Mouse (Mus musculus) embryonic facial prominence, embryonic 12.5 days (tissue): ENCODE data around the gene Rtkn. TPM values are rescaled to one million over a fixed set of nuclear protein-coding genes. Genes with fewer than 3 reads are reported as not detected.

Experiments
- ATAC-seq: fragments of 200-750 bp; cut with Nextera tagmentation; 2 replicates; pipeline ENCODE4 v1.8.0; 2017; ENCODE audit not compliant: insufficient number of reproducible peaks, insufficient read depth, low FRiP score, low TSS enrichment
- H3K27ac ChIP-seq: fragments of 300-500 bp; sonication (generic); 2 replicates; pipeline ENCODE4 v1.5.1; 2016; ENCODE audit warnings: mild to moderate bottlenecking
- H3K27me3 ChIP-seq: fragments of 300-500 bp; sonication (generic); 2 replicates; pipeline ENCODE4 v1.6.1; 2016; ENCODE audit warnings: mild to moderate bottlenecking, moderate library complexity
- H3K36me3 ChIP-seq: fragments of 300-500 bp; sonication (generic); 2 replicates; pipeline ENCODE4 v1.6.1; 2016; ENCODE audit warnings: mild to moderate bottlenecking
- H3K4me1 ChIP-seq: fragments of 300-500 bp; sonication (generic); 2 replicates; pipeline ENCODE4 v1.6.1; 2016
- H3K4me2 ChIP-seq: fragments of 300-500 bp; sonication (generic); replicated peaks from 2 replicates; pipeline ENCODE4 v1.6.1; 2016; ENCODE audit warnings: mild to moderate bottlenecking, moderate library complexity
- H3K4me3 ChIP-seq: fragments of 300-500 bp; sonication (generic); 2 replicates; pipeline ENCODE4 v1.5.1; 2016; ENCODE audit warnings: mild to moderate bottlenecking
- H3K9ac ChIP-seq: fragments of 300-500 bp; sonication (generic); 2 replicates; pipeline ENCODE4 v1.6.1; 2016; ENCODE audit warnings: mild to moderate bottlenecking, moderate library complexity
- H3K9me3 ChIP-seq: fragments of 300-500 bp; sonication (generic); 2 replicates; pipeline ENCODE4 v1.6.1; 2016; ENCODE audit warnings: mild to moderate bottlenecking, moderate library complexity
- WGBS: fragments of 180-500 bp; shearing (Covaris S2); methylation state at CpG from one replicate; pipeline ENCODE4 v1.1.7; 2016; 5-methylcytosine and 5-hydroxymethylcytosine counted together
- polyA plus RNA-seq: library from polyadenylated mRNA; unstranded; fragments of >200 nt; fragmentation: Nextera tagmentation; extraction: Ambion mirVana; gene quantifications from 2 replicates; pipeline ENCODE4 v1.2.1, GENCODE M21; 2016

Gene Rtkn
- polyA plus RNA-seq, 1 experiment from 2014 or later, result 54.6 TPM

DNA sequence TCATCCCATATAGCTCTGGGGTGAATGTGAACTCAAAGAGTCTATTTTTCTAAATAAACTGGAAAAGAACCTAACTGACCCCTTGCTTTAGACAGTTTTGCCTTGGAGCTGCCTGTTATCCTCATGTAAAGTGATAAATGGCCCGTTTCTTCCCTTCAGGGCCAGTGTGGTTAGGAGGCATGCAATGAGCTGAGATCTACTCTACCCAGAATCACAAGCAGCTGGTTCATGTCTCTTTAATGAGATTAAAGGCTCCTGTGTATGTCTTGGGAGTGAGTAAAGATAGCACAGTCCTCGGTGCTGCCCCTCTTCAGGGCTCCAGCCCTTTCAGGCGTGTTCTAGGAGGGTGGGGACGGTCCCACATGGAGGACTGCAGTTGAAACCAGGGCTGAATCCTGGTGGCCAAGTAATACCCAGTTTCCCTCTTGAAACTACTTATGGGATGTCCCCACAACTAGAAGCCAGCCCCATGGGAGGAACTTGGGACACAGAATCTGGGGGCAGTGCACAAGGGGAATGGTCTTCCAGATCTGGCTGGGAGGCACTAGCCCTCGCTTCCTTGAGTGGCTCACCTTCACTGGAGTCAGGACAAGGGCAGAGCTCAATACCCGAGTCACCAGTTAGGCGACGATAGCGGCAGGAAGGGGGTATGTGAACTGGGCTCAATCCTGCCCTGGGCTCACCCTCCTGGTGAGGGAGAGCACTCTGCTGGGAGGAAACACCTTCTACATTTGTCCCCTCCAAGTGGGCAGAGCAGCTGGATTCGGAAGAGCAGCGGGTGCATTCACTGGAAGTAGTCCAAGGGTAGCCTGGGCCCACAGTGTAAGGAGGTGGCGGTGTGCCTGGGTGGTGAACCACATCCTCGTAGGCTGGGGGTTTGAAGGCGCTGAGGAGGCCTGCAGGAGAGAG lies 16.2 kb upstream of the Rtkn start:
- no peak for ATAC-seq
- Histone ChIP-seq H3K4me1 (peaks cover 39% of the 10 kb centered on the region), H3K27me3 (no peaks in the 10 kb centered on the region), H3K9ac (peak overlapping the region; percentile 24; the same call in 1 of the 2 replicates), H3K9me3 (no peaks in the 10 kb centered on the region), H3K4me2 (peak overlapping the region; percentile 85), H3K4me3 (0 out of 2 replicates have a peak overlapping the region, but pooled peaks have one; percentile 66), H3K36me3 (peaks cover 33% of the 10 kb centered on the region), H3K27ac (peak overlapping the region; percentile 87; the same call in 1 of the 2 replicates)
- WGBS, result 85% methylated on average over 14 of the region's 14 CpGs

DNA sequence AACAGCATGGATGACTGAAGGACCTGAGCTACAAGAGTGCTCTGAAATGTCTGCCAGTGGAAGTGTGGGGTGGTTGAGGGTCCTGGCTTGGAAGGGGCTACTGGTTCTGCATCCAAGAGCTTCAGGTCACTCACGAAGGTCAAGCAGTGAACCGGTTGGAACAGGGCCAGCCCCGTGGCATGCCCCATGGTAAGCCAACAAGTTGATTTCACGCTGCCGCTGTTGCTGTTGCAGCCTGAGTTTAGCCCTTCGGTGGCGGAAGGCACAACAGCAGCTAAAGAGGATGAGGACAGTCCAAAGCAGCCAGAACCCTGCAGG lies 15.6 kb upstream of the Rtkn start:
- H3K27ac ChIP-seq, result 0 out of 2 replicates have a peak overlapping the region, but pooled peaks have one; percentile 87

DNA sequence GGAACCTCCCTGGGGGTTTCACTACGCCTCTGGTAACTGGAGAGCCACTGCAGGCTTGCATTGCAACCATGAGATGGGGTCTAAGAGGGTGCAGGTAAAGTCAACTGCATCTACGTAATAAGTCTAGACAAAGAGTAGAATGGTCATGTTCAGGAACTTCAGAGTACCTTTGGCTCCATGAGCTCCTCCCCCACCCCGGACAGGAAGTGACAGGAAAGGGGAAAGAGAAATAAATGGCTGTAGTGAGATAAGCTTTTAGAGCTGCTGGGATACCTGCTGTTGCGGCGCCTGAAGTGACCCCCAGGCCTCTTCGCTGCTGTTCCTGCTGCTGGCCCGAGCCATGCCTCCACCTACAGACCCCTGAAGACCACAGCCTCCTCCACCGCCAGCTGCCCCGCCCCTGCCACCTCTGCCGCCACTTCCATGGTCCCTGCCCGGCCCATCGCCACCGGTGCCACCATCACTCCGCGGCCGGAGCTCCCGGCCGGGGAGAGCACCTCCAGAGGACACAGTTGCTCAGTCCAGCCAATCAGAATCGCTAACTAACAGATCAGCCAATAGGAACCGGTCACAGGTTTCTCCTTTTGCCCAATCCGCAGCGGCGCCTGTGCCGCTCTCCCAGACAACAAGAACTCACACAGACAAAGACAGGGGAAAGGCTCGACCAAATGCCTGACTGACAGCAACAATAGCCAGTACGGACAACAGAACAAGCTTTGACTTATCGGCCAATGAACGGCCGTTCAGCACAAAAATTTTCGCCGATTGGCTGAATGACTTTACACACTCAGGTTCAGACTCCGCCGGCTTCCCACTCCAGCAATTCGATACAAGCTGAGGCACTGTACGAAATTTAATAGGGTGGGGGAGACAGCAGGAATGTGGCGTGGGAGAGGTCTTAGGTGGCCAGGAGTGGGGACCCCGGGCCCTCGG lies 14.1 kb upstream of the Rtkn start, which contains the start of gene Wbp1:
TSS of gene Wbp1 (minus strand) at position 630 of the 933 bp plus-strand sequence.
- H3K4me1 ChIP-seq, result peaks cover 42% of the 10 kb centered on the region
- H3K27ac ChIP-seq, result peak within 1 kb of the TSS; percentile 100
- peak within 1 kb of the TSS; percentile 92 for H3K9ac ChIP-seq
- H3K4me3 ChIP-seq, result peak within 1 kb of the TSS; percentile 66
- WGBS, result under 1% methylated on average over 37 of the region's 38 CpGs
- peak; percentile 96 for ATAC-seq
- H3K36me3 ChIP-seq, result peaks cover 33% of the 10 kb centered on the region
- no peaks in the 10 kb centered on the region for H3K27me3 ChIP-seq
- no peaks in the 10 kb centered on the region for H3K9me3 ChIP-seq
- peak within 1 kb of the TSS; percentile 85 for H3K4me2 ChIP-seq

More for the DNA sequence above, 15.6 kb upstream of the Rtkn start:
- Histone ChIP-seq H3K36me3 (peaks cover 33% of the 10 kb centered on the region), H3K4me2 (peak overlapping the region; percentile 85), H3K4me1 (peaks cover 42% of the 10 kb centered on the region), H3K27me3 (no peaks in the 10 kb centered on the region), H3K4me3 (peak overlapping the region; percentile 66), H3K9ac (peak overlapping the region; percentile 77), H3K9me3 (no peaks in the 10 kb centered on the region)
- WGBS, result 75% methylated on average over 7 of the region's 7 CpGs
- no peak for ATAC-seq

DNA sequence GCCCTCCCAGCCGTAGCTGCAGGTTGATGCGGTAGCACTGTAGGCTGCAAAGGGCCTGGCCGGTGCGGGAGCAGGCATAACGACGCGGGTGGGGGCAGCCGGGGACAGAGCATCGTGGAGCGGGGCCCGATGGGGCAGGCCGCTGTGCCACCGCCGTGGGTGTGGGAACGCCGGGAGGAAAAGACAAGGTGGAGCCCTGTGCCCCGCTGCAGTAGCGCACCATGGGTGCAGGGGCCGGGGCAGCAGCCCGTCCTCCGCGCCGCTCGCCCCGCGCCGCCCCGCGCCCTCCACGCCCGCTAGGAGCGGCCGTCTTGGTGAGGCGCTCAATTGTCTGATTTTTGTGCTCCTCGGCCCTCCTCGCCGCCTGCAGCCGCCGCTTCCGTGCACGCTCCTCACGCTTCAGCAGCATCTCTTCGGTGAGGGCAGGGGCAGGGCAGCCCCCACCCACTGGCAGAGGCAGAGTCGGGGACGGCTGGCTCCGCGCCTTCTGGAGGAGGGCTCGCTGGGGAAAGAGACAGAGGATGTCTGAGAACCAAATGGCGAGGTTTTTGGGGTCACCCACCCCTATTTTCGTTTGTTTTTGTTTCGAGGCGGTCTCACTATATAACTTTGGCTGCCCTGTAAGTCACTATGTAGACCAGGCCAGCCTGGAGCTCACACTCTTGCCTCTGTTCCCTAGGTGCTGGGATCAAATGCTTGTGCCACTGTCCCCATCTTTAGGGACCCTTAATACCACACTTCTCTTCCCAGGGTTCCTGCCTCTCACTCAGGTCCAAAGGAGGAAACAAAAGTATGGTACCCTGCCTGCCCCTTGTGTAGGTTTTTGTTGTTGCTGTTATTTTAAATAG lies 13.2 kb upstream of the Rtkn start:
- no peak for ATAC-seq
- peak overlapping the region; percentile 100 for H3K27ac ChIP-seq
- no peaks in the 10 kb centered on the region for H3K27me3 ChIP-seq
- H3K4me3 ChIP-seq, result peak overlapping the region; percentile 66
- peaks cover 36% of the 10 kb centered on the region for H3K4me1 ChIP-seq
- H3K9ac ChIP-seq, result peak overlapping the region; percentile 92
- H3K4me2 ChIP-seq, result peak overlapping the region; percentile 85
- no peaks in the 10 kb centered on the region for H3K9me3 ChIP-seq
- peaks cover 28% of the 10 kb centered on the region for H3K36me3 ChIP-seq
- whole genome bisulfite sequencing, result under 1% methylated on average over 52 of the region's 52 CpGs

DNA sequence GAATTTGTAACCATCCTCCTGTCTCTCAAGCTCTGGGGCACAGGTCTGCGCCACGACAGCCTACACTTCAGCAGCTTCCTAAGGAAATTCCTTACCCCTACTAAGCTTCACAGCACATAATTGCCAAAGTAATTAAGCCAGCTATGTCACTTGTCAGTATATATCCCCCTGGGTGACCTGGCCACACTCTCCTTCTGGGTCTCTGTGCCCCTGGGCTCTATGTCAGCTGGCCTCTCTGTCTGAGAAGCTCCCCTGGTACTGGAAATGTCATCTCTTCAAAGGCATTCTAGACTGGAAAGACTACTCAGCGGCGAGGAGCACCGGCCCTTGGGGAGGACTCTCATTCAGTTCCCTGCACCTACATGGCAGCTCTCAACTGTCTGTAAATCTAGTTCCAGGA lies 12.3 kb upstream of the Rtkn start:
- no peak for ATAC-seq

DNA sequence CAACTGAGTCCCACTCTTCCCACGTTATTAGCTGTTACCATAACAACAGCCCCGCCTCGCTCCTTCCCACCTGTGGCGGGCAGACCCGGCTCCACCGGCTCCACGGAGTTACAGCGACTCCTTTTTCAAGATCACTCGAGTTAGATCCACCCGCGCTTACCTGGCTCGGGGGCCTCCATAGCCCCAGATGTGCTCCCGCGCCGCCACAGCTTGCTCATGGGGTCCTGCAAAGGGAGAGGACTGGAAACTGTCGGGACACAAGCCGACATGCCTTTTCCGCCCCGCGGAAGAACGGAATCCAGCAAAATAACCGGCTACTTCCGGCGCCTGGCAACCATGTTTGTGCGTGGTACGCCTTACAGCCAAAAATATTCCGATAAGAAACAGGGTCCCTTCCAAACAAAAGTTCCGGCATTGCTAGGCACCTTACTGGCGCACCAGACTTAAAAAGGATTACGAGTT lies 10.4 kb upstream of the Rtkn start:
- peak overlapping the region; percentile 70 for H3K27ac ChIP-seq
- 0 out of 2 replicates have a peak, but pooled peaks cover under 1% of the 10 kb centered on the region for H3K36me3 ChIP-seq
- peak overlapping the region; percentile 90 for H3K4me2 ChIP-seq
- H3K9me3 ChIP-seq, result no peaks in the 10 kb centered on the region
- peak overlapping the region; percentile 73 for H3K4me3 ChIP-seq
- ATAC-seq, result no peak
- peaks cover 30% of the 10 kb centered on the region for H3K4me1 ChIP-seq
- WGBS, result under 1% methylated on average over 30 of the region's 30 CpGs
- H3K9ac ChIP-seq, result peak overlapping the region; percentile 69
- no peaks in the 10 kb centered on the region for H3K27me3 ChIP-seq

More for the DNA sequence above, 12.3 kb upstream of the Rtkn start:
- Histone ChIP-seq H3K36me3 (peaks cover 19% of the 10 kb centered on the region), H3K27ac (peak overlapping the region; percentile 100; the same call in 1 of the 2 replicates), H3K4me3 (peak overlapping the region; percentile 66), H3K9me3 (no peaks in the 10 kb centered on the region), H3K9ac (peak overlapping the region; percentile 92; the same call in 1 of the 2 replicates), H3K4me1 (peaks cover 36% of the 10 kb centered on the region), H3K4me2 (peak overlapping the region; percentile 85), H3K27me3 (no peaks in the 10 kb centered on the region)
- 69% methylated on average over 5 of the region's 5 CpGs for WGBS

DNA sequence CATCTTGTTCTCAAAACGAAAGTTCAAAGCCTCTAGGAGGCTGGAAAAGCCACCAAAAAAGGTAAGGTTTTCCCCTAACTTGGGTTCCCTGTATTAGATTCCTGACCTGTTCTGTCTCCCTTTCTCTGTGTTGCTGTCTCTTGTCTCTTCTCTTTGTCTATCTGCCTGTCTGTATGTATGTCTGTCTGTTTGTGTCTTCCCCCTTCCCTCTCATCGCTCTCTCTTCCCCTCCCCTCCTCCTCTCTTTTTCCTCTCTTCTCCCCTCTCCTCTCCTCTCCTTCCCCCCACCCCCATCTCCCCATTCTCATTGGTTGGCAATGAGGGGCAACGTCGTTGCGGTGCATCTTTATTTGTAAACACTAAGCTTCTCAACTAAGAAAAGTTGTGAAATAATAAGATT lies 9.9 kb upstream of the Rtkn start, which contains the start of gene Ino80b:
TSS of gene Ino80b (minus strand) at position 101 of the 400 bp plus-strand sequence.
- no peaks in the 10 kb centered on the region for H3K9me3 ChIP-seq
- H3K9ac ChIP-seq, result peak within 1 kb of the TSS; percentile 69
- 26% methylated on average over 5 of the region's 5 CpGs for WGBS
- H3K4me3 ChIP-seq, result peak within 1 kb of the TSS; percentile 73
- ATAC-seq, result no peak
- no peaks in the 10 kb centered on the region for H3K36me3 ChIP-seq
- peak within 1 kb of the TSS; percentile 70 for H3K27ac ChIP-seq
- H3K27me3 ChIP-seq, result no peaks in the 10 kb centered on the region
- peaks cover 25% of the 10 kb centered on the region for H3K4me1 ChIP-seq
- H3K4me2 ChIP-seq, result peak within 1 kb of the TSS; percentile 90

DNA sequence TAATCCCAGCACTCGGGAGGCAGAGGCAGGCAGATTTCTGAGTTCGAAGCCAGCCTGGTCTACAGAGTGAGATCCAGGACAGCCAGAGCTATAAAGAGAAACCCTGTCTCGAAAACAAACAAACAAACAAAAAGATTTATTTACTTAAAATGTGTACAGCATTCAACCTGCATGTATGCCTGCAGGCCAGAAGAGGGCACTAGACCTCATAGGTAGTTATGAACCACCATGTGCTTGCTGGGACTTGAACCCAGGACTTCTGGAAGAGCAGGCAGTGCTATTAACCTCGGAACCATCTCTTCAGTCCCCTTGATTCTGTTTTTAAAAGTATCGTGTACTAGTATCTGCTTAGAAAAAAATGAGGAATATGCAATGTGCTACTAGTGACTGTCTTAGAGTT lies 7.8 kb upstream of the Rtkn start:
- H3K4me3 ChIP-seq, result no peak overlapping the region
- 94% methylated on average over 5 of the region's 5 CpGs for WGBS
- no peak overlapping the region for H3K9ac ChIP-seq
- no peak overlapping the region for H3K27ac ChIP-seq
- H3K27me3 ChIP-seq, result no peaks in the 10 kb centered on the region
- no peaks in the 10 kb centered on the region for H3K36me3 ChIP-seq
- H3K9me3 ChIP-seq, result no peaks in the 10 kb centered on the region
- H3K4me2 ChIP-seq, result no peak overlapping the region
- H3K4me1 ChIP-seq, result peaks cover 25% of the 10 kb centered on the region
- no peak for ATAC-seq

DNA sequence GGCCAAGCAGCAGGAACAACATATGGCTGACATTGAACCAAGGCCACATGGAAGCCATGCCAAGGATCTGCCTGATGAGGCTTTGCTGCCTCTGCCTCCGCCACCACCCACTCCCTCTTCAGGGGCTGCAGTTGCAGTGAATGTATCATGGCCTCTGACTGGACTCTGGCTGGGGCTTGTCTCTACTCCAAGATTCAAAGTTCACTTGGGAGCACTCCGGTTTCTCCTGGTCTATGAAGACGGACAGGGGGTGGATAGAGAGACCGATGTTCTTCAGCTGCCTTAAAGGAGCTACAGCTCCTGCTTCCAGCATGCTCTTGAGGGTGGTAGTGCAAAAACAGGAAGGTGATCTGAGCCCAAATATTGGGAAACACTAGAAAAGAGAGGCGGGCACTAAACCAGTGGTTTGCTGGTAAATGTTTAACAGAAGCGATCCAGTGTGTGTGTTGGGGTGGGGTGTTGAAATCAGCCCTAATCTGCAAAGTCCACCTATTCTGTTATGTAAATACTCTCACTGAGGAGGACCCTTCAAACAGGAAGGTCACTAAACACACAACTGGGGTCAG lies 3.7 kb upstream of the Rtkn start:
- no peak for ATAC-seq
- Histone ChIP-seq H3K4me2 (no peak overlapping the region), H3K27me3 (no peaks in the 10 kb centered on the region), H3K36me3 (no peaks in the 10 kb centered on the region), H3K9me3 (no peaks in the 10 kb centered on the region), H3K27ac (no peak overlapping the region), H3K9ac (no peak overlapping the region), H3K4me1 (peaks cover 15% of the 10 kb centered on the region), H3K4me3 (no peak overlapping the region)
- 75% methylated on average over 6 of the region's 6 CpGs for WGBS

DNA sequence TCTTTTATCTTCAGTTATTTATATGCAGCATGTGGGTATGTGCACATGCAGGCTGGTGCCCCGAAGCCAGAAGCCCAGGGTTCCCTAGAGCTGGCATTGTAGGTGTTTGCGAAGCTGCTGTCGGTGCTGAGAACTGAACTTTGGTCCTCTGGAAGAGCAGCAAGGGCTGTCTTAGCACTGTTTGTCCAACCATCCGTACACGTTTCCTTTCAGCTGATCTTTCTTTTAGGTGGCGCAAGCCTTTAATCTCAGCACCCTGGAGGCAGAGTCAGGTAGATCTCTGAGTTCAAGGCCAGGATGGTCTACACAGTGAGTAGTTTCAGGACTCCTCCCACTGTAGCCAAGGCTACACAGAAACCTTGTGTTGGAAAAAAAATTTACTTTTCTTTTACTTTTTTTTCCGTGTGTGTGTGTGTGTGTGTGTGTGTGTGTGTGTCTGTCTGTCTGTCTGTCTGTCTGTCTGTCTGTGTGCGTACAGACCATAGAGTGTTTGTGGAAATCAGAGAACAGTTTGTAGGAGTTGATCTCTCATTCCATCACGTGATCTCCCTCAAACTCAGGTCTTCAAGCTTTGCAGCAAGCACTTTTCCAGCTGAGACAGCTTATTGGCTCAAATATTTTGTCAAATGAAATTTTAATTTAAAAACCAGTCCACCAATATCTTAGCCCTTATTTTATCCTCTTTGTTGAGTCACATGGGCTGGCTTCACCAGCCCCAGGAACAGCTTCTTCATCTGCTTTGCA lies 2.9 kb upstream of the Rtkn start:
- H3K27me3 ChIP-seq, result no peaks in the 10 kb centered on the region
- H3K27ac ChIP-seq, result no peak overlapping the region
- no peak overlapping the region for H3K4me3 ChIP-seq
- H3K4me1 ChIP-seq, result peaks cover 18% of the 10 kb centered on the region
- no peak for ATAC-seq
- H3K4me2 ChIP-seq, result no peak overlapping the region
- no peaks in the 10 kb centered on the region for H3K9me3 ChIP-seq
- no peak overlapping the region for H3K9ac ChIP-seq
- H3K36me3 ChIP-seq, result no peaks in the 10 kb centered on the region
- 86% methylated on average over 9 of the region's 9 CpGs for WGBS
